Mouse (Mus musculus): Measurements from ENCODE around the gene Lrrc71. TPM values are rescaled to one million over a fixed set of nuclear protein-coding genes. Genes with fewer than 3 reads are reported as not detected.

The Lrrc71 gene
- total RNA-seq, 1 experiment: 0.49 TPM

DNA sequence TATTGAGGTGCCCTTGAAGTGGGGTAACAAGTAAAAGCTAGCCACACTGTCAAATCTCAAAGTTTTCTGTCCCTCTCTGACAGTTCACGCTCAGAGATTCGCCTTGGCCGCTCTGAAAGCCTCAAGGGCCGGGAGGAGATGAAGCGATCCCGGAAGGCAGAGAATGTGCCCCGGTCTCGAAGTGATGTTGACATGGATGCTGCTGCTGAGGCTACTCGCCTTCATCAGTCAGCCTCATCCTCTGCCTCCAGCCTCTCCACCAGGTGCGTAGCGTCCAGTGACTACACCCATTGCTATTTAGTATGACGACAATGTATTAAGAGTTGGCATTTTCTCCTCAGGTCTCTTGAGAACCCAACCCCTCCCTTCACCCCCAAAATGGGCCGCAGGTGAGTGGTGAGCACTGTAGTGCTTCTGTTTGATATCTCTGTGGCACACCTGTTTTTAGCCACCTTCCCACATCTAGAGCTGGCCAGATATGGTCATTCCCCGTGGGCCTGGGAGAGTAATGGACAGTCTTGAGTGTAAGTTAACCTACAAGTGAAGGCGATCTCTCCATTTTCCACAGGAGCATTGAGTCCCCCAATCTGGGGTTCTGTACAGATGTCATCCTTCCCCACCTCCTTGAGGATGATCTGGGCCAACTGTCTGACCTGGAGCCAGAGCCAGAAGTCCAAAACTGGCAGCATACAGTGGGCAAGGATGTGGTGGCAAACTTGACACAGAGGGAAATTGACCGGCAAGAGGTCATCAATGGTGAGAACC lies 22.8 kb downstream of the Lrrc71 start:
- Histone ChIP-seq H3K9me3 (ENCODE audit: control insufficient read depth, insufficient read depth, low read depth, low read length) (no peaks in the 10 kb centered on the region), H3K4me1 (ENCODE audit: control insufficient read depth in 2 of 2, insufficient read depth in 2 of 2, low read length in 2 of 2, poor library complexity in 1 of 2) (no peaks in the 10 kb centered on the region), H3K36me3 (ENCODE audit: control insufficient read depth, insufficient read depth, low read length, poor library complexity, severe bottlenecking) (peaks cover 18% of the 10 kb centered on the region), H3K4me3 (ENCODE audit: insufficient read depth in 1 of 2, low read depth in 1 of 2, low read length in 2 of 2, poor library complexity in 1 of 2, severe bottlenecking in 1 of 2) (no peak overlapping the region), H3K27ac (ENCODE audit: insufficient read depth, low read depth, low read length, poor library complexity, severe bottlenecking) (no peak overlapping the region), H3K9ac (ENCODE audit: insufficient read depth, low read depth, low read length, poor library complexity, severe bottlenecking) (no peak overlapping the region)
- no peak for DNase-seq (ENCODE audit: low read depth, low spot score)
- TF ChIP-seq MAFK (IDR thresholded peaks at IDR 0.05; ENCODE audit: insufficient read depth, low read depth, low read length): no peak
- TF ChIP-seq CHD2 (IDR thresholded peaks at IDR 0.05; ENCODE audit: low read depth, low read length): no peak
- TF ChIP-seq HCFC1 (IDR thresholded peaks at IDR 0.05; ENCODE audit: borderline replicate concordance, insufficient read depth, low read length): no peak
- no peak for TF ChIP-seq ZNF384 (IDR thresholded peaks at IDR 0.05; ENCODE audit: low read depth, low read length)
- no peak for TF ChIP-seq ZC3H11A (IDR thresholded peaks at IDR 0.05; ENCODE audit: borderline replicate concordance, low read depth, low read length)
- in situ Hi-C loops (cut with MboI; ENCODE audit: low sequenced_read_pairs in 2 of 2, unreplicated experiment in 2 of 2): no loop called here

DNA sequence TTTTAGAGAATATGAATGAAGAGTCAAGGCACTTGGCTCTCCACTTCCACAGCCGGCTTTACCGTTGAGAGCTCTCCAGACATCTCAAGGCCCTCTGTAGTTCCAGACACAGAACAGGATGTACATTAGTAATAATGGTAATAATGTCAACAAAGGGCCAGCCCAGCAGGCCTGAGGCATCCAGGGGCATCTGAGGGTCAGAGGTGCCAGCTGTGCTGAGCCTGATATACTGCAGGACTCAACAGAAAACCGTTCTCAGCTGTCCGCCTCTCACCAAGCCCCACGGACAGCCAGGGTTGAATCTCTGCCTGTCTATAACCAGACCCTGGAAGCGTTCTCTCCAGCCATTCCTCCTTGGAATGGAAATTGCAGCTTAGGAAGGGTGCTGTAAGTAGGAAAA lies 23.9 kb downstream of the Lrrc71 start:
- no peak for DNase-seq (ENCODE audit: low read depth, low spot score)
- no peak overlapping the region for H3K9ac ChIP-seq (ENCODE audit: insufficient read depth, low read depth, low read length, poor library complexity, severe bottlenecking)
- H3K9me3 ChIP-seq (ENCODE audit: control insufficient read depth, insufficient read depth, low read depth, low read length): no peaks in the 10 kb centered on the region
- in situ Hi-C loops (cut with MboI; ENCODE audit: low sequenced_read_pairs in 2 of 2, unreplicated experiment in 2 of 2): no loop called here
- peaks cover 16% of the 10 kb centered on the region for H3K36me3 ChIP-seq (ENCODE audit: control insufficient read depth, insufficient read depth, low read length, poor library complexity, severe bottlenecking)
- no peak overlapping the region for H3K4me3 ChIP-seq (ENCODE audit: insufficient read depth in 1 of 2, low read depth in 1 of 2, low read length in 2 of 2, poor library complexity in 1 of 2, severe bottlenecking in 1 of 2)
- no peak overlapping the region for H3K27ac ChIP-seq (ENCODE audit: insufficient read depth, low read depth, low read length, poor library complexity, severe bottlenecking)
- TF ChIP-seq ZNF384 (IDR thresholded peaks at IDR 0.05; ENCODE audit: low read depth, low read length) (no peak), HCFC1 (IDR thresholded peaks at IDR 0.05; ENCODE audit: borderline replicate concordance, insufficient read depth, low read length) (no peak), ZC3H11A (IDR thresholded peaks at IDR 0.05; ENCODE audit: borderline replicate concordance, low read depth, low read length) (no peak), CHD2 (IDR thresholded peaks at IDR 0.05; ENCODE audit: low read depth, low read length) (no peak)
- H3K4me1 ChIP-seq (ENCODE audit: control insufficient read depth in 2 of 2, insufficient read depth in 2 of 2, low read length in 2 of 2, poor library complexity in 1 of 2): no peaks in the 10 kb centered on the region

DNA sequence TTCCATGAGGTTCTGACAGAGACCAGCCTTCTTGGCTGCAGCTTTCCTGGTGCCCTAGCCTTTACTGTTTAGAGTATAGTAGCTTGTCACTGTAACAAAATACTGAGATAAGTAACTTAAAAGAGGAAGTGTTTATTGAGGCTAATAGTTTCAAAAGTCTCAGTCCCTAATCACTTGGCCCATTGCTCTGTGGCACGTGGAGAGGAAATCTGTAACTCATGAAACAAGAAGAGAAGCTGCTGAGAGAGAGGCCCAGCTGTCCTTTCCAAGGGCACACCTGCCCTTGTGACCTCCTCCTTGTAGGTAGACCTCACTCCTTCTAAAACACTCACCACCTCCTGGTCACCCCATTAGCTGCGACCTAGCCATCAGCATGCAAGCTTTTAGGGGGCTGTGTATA lies 29.9 kb downstream of the Lrrc71 start:
- Histone ChIP-seq H3K27ac (ENCODE audit: insufficient read depth, low read depth, low read length, poor library complexity, severe bottlenecking) (no peak overlapping the region), H3K4me3 (ENCODE audit: insufficient read depth in 1 of 2, low read depth in 1 of 2, low read length in 2 of 2, poor library complexity in 1 of 2, severe bottlenecking in 1 of 2) (no peak overlapping the region), H3K4me1 (ENCODE audit: control insufficient read depth in 2 of 2, insufficient read depth in 2 of 2, low read length in 2 of 2, poor library complexity in 1 of 2) (no peaks in the 10 kb centered on the region), H3K36me3 (ENCODE audit: control insufficient read depth, insufficient read depth, low read length, poor library complexity, severe bottlenecking) (peaks cover 11% of the 10 kb centered on the region), H3K9ac (ENCODE audit: insufficient read depth, low read depth, low read length, poor library complexity, severe bottlenecking) (no peak overlapping the region), H3K9me3 (ENCODE audit: control insufficient read depth, insufficient read depth, low read depth, low read length) (no peaks in the 10 kb centered on the region)
- TF ChIP-seq ZNF384 (IDR thresholded peaks at IDR 0.05; ENCODE audit: low read depth, low read length): no peak
- in situ Hi-C loops (cut with MboI; ENCODE audit: low sequenced_read_pairs in 2 of 2, unreplicated experiment in 2 of 2): no loop called here
- no peak for DNase-seq (ENCODE audit: low read depth, low spot score)

Other genes starting within 250 kb of the Lrrc71 start
- gene Etv3, start 223.2 kb downstream of the Lrrc71 start, total RNA-seq (2012; rRNA removed): 8.0 and 8.8 TPM in 2 replicates
- 14.1 and 14.2 TPM in 2 replicates for gene Arhgef11, start 131.1 kb downstream of the Lrrc71 start, total RNA-seq (2012; rRNA removed)
- 3.8 and 4.5 TPM in 2 replicates for gene Ntrk1, start 46.5 kb upstream of the Lrrc71 start, total RNA-seq (2012; rRNA removed)
- 0.11 and 0.18 TPM in 2 replicates for gene Insrr, start 48.3 kb upstream of the Lrrc71 start, total RNA-seq (2012; rRNA removed)
- 1.8 TPM in 2 replicates for gene Pear1, start 75.7 kb upstream of the Lrrc71 start, total RNA-seq (2012; rRNA removed)
- gene Sh2d2a, start 98.1 kb upstream of the Lrrc71 start, total RNA-seq (2012; rRNA removed): 0.05 and 0.22 TPM in 2 replicates
- gene Prcc, start 137.0 kb upstream of the Lrrc71 start, total RNA-seq (2012; rRNA removed): 40.2 and 53.8 TPM in 2 replicates
- 296 and 312 TPM in 2 replicates for gene Hdgf, start 157.7 kb upstream of the Lrrc71 start, total RNA-seq (2012; rRNA removed)
- 154 and 162 TPM in 2 replicates for gene Mrpl24, start 170.9 kb upstream of the Lrrc71 start, total RNA-seq (2012; rRNA removed)
- 33.6 and 40.1 TPM in 2 replicates for gene Isg20l2, start 181.7 kb upstream of the Lrrc71 start, total RNA-seq (2012; rRNA removed)
- 22.0 and 25.5 TPM in 2 replicates for gene Rrnad1, start 182.1 kb upstream of the Lrrc71 start, total RNA-seq (2012; rRNA removed)
- gene Crabp2, start 200.0 kb upstream of the Lrrc71 start, total RNA-seq (2012; rRNA removed): 9.4 and 19.7 TPM in 2 replicates
- 22.3 and 29.4 TPM in 2 replicates for gene Nes, start 222.5 kb upstream of the Lrrc71 start, total RNA-seq (2012; rRNA removed)